Mouse (Mus musculus) adrenal gland, adult 18-20 months (tissue): ENCODE results near the gene Gid8. TPM values are rescaled to one million over a fixed set of nuclear protein-coding genes. Genes with fewer than 3 reads are reported as not detected.

Experiments used
- DNase-seq, 2 experiments: peaks; one replicate each; pipeline ENCODE4 v3.0.0; 2021 to 2022; ENCODE audit warnings: low spot score in 2 of 2
- long read RNA-seq, 2 experiments: library from polyadenylated mRNA; stranded (forward); transcript quantifications; one replicate each; pipeline ENCODE4 v2.0.0; 2021
- total RNA-seq, 2 experiments: library from RNA; stranded (reverse); gene quantifications; 1 replicate in 1 of 2; 2 replicates in 1 of 2; pipeline ENCODE4 v1.2.3; 2021

Gid8 gene
- 10 to 100 TPM; 50.0 to 60.2 TPM for total RNA-seq
- long read RNA-seq, experiment 1, transcript Gid8-201 (5 exons, 1,655 nt): major isoform, 9 of 11 reads
- long read RNA-seq, experiment 1, partial matches to known transcripts: 0 of 11 reads
- long read RNA-seq, experiment 1, other reads (novel, unspliced or antisense): 1 of 11 reads
- long read RNA-seq, experiment 2, transcript Gid8-201 (5 exons, 1,655 nt): major isoform, 10 of 21 reads
- long read RNA-seq, experiment 2, partial matches to known transcripts: 1 of 21 reads
- long read RNA-seq, experiment 2, other reads (novel, unspliced or antisense): 10 of 21 reads

- peak; percentile 93 to 95 for DNase-seq
Measured at GRCm38 (mm10) chr2:180709923-180710272, at the start of gene Gid8, which contains the start of gene Dido1. TSS of gene Gid8 (plus strand) at chr2:180710117. TSS of gene Dido1 (minus strand) at chr2:180709999.

- no peak for DNase-seq
Measured at GRCm38 (mm10) chr2:180660521-180660920, 49.4 kb upstream of the Gid8 start.

DNA sequence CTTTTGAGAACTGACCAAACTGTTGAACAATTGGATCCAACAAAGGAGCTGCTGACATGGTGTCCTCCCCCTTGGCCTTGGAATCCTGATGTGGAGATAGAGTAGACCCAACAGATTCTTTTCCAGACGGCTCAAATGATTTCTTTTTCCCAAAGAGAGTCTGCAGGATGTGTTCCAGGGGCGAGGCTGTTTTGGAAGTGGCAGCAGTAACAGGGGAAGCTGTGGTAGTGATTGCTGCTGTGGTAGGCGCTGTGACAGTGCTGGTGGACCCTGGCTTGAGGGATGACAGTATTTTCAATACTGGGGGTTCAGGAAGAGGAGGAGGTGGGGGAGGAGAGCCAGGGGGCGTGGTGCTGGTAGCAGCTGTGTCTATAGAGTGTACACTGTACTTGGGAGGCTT, 47.9 kb upstream of the Gid8 start:
- DNase-seq: no peak

DNA sequence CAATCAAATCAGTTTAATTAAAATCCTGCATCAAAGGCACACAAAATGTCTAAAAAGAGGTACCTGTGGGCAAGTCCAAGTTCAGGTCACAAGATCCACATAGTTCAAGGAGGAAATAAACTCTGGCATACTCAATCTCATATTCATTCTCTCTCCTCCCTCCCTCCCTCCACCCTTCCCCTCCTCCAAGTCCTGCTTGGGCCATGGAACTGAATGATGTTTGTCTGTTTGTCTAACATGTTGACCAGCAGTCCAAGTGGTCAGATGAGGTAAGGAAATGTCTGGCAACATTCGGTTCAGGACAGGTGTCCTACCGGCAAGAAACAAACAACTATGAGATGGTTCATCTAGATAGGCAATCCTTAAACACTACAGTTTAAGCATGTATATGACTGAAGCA, 33.2 kb upstream of the Gid8 start:
- no peak for DNase-seq

DNA sequence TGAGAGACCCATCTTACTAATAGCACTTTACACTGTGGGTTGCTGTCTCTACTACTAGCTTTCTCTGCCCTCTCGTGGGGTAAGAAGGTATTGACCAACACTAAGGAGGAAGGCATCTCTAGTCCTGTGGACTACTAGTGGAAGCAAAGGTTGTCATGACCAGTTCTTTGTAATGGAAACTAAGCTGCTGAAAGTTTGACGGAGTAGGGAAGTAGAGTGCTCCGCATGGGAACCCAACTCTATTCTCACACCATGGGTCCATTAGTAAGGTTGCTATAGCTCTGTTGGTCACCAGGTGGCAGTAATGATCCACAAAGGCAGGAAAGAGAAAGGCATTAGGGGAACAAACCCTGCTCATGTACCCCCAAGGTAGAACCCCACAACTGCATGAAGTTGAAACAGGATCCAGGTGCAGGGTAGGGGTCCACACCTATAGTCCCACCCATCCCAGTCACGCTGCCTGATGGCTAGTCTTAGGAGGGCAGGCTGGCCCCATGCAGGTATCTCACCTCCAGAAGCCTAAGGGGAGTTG, 31.2 kb upstream of the Gid8 start:
- DNase-seq: peak; percentile 57 to 67

- DNase-seq: no peak
Measured at GRCm38 (mm10) chr2:180681225-180681624, 28.7 kb upstream of the Gid8 start.

- DNase-seq: no peak
Measured at GRCm38 (mm10) chr2:180683524-180683923, 26.4 kb upstream of the Gid8 start.

DNA sequence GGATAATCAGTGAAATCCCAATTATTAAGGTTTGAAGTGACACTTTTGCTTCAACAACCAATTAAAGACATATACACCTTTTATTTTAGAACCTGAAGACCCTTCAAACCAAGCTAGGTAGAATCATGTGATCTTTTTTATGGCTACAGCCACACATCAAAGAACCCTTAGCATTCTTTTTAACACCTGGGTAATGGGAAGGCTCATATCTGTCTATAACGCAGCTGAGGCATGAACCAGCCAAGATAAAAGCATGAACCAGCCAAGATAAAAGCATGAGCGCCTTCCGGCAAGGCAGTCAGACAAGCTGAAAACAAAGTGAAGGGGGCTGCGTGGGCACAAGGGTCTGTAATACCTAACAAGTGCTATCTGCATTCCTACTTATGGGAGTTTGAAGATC, 25.9 kb upstream of the Gid8 start:
- no peak for DNase-seq

GRCm38 (mm10) chr2:180689841-180690240, 20.1 kb upstream of the Gid8 start:
- DNase-seq: no peak

- no peak for DNase-seq
Measured at GRCm38 (mm10) chr2:180692630-180693029, 17.3 kb upstream of the Gid8 start.

GRCm38 (mm10) chr2:180695176-180695575, 14.7 kb upstream of the Gid8 start:
- DNase-seq: no peak

DNA sequence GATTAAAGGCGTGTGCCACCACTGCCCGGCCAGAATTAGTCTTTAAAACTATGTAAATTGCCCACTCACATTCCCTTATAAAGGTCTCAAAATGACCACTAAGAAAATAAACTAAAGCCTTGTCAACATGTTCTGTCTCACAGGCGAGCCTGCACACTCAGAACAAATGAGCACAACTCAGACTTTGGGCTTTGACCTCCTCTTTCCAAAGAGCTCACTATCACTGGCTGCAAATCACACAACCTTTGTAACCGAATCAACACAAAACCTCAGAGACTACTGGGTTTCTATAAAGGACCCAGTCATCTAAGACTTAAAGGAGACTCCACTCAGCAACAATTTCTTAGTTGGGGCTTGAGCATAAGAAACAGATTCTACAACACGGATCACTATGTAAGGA, 9.5 kb upstream of the Gid8 start:
- no peak for DNase-seq

GRCm38 (mm10) chr2:180701053-180701766, 8.7 kb upstream of the Gid8 start:
- no peak for DNase-seq

GRCm38 (mm10) chr2:180701767-180702621, 7.9 kb upstream of the Gid8 start:
- DNase-seq: peak; percentile 87 to 89

DNA sequence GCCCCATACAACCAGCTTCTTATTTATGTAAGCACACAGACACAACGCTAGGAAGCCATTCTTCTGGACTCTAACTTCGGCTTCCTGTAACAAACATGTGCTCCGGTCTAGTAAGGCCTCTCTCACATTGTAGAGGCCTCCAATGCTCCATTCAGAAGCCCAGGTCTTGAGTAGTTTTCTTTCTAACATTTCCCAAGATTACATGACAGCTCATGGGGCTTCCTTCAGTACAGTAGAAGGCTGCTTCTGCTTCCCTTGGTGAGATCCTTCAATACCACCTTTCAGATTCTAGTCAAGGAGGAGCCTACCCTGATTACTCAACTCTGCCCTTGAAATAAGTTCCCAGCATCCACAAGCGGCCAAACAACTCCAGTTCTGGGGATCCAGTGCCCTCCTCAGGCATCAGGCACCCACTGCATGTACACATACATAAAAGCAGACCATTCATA, 7.2 kb upstream of the Gid8 start:
- no peak for DNase-seq

DNA sequence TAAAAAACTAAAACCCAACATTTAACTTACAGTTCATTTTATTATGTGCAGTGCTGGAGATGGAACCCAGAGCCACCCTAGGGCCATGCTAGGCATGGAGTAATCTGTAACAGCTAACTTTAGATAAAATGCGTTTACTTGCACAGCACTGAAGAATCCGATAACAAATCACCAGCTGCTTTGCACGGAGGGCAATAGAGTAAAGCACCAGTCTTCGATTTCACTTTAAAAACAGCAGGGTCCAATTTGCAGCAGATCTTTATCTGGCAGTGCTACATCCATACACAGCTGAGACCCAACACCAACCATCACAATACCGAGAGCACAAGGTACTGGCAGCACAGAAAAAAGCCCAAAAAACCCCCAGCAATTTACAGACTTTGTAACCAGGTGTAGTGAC, 6.7 kb upstream of the Gid8 start:
- no peak for DNase-seq

DNA sequence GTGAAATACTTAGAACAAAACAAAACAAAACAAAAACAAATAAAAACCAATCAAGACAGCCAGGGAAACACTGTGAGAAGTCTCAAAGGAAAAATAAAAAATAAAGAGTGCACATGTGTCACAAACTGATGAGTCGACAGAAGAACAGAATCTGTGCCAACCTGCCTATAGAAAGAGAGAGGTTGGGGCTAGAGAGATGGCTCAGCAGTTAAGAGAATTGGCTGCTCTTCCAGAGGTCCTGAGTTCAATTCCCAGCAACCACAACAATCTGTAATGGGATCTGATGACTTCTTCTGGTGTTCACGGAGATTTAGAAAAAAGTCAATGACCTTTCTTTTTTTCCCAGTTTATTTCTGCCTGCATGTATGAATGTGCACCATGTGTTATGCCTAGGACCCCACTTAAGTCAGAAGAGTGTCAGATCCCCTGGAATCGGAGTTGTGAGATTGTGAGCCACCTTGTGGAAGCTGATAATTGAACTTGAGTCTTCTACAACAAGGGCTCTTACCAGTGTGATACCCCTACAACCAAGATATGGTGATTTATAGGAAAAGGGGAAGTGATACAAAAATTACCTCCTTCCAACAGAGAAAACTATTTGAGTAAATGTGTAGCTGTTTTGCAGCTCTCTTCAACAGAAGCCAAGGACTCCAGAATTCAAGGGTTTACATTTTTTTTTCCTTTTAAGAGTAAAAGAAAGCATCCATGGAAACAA, 6.1 kb upstream of the Gid8 start:
- DNase-seq: no peak

GRCm38 (mm10) chr2:180704591-180704990, 5.3 kb upstream of the Gid8 start:
- peak in 1 of 2 experiments; percentile 48 for DNase-seq

GRCm38 (mm10) chr2:180705066-180705465, 4.9 kb upstream of the Gid8 start:
- no peak for DNase-seq

- no peak for DNase-seq
Measured at GRCm38 (mm10) chr2:180705975-180706374, 3.9 kb upstream of the Gid8 start.
